Mouse (Mus musculus): ENCODE measurements around the gene Fam213a.

DNA sequence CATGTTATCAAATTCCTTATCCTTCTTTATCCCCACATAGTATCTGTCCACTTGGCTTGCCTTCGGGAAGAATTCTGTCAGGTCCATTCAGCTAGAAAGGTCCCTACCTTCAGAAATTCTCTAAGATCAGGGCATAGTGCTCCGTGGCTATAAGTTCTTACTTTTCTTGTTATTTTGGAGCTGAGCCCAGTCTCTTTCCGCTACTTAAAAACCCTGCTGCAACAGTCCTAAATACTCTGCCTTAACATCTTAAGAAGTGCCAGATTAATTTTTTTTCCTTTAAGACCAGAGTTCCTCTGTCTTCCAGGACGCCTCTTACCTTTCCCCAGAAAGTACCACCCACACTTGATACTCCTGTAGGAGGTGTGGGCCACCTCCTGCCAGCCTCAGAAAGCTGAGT, 53.4 kb downstream of the Fam213a start:
- TF ChIP-seq MYOG (IDR thresholded peaks at IDR 0.05; ENCODE audit: control insufficient read depth, extremely low read depth, insufficient read length), result no peak
- no peak for TF ChIP-seq MYOD1 (IDR thresholded peaks at IDR 0.05; ENCODE audit: control insufficient read depth, insufficient read length, low read depth)
